Mouse (Mus musculus) MN1 (cell line): Measurements from ENCODE around the gene Otud4.

Source experiments
- DNase-seq: peaks from one replicate; pipeline ENCODE4 v3.0.0-alpha.2; 2016; ENCODE audit warnings: low spot score

Otud4 gene

DNA sequence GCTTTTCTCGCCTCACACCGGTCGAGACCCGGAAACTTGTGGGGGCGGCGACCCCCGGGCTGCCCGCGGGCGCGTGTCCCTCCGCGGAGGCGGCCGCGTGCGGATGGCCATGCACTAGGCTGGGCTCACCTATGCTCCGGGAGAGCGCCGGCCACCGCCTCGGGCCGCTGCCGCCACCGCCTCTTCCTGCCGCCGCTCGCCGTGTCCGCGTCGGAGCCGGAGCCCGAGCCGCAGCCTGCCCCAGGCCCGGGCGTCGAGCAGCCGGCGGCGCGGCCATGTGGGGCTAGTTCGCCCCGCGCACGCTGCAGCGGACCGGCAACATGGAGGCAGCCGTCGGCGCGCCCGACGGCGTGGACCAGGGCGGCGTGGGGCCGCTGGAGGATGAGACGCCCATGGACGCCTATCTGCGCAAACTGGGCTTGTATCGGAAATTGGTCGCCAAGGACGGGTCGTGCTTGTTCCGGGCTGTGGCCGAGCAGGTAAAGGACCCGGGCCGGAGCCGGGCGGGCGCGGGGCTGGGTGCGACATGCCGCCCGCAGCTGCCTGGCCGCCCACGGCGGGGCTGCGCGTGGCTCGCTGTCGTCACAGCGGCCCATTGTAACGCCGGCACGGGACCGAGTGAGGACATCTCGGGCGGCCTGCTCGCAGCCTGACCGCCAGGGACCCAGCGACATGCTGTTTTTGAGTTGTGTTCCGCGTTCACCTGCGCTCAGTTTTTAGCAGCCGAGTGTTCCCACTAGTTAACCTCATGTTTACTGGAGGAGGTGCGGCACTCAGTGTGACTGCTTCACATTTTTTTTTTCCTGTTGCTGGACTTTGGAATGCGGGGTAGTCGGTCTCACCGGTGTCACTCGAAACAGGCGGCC is at the start of gene Otud4:
Gene Otud4, plus strand, starts transcription at position 33 of the 866 bp plus-strand sequence.
- DNase-seq = peak; percentile 74

GRCm38 (mm10) chr8:79600962-79601361 is 38.5 kb upstream of the Otud4 start:
- no peak for DNase-seq

DNA sequence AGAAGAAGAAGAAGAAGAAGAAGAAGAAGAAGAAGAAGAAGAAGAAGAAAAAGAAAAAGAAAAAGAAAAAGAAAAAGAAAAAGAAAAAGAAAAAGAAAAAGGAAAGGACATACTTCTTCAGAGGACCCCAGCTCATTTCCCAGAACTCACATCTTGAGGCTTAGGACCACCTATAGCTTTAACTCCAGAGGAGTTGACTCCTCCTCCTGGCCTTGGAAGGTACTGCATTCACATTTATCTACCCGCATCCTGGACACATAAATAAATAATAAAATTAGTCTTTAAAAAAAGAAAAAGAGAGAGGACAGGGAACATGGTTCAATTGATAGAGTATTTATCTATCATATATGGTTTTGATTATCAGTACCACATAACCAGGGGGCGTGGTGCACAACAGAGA is 36.2 kb upstream of the Otud4 start:
- peak; percentile 34 for DNase-seq

DNA sequence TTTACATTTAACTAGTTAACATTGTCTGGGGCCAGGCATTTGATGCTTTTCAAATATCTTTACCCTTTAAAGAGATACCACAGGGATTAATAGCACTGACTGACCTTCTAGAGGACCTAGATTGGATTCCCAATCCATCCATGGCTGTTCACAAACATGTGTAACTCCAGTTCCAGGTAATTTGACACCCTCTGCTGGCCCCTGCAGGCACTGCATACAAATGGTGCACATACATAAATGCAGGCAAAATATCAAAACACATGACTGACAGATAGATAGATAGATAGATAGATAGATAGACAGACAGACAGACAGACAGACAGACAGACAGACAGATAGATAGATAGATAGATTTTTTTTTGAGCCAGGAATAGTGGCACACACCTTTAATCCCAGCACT is 33.2 kb upstream of the Otud4 start:
- DNase-seq = no peak

GRCm38 (mm10) chr8:79606751-79607300 is 32.6 kb upstream of the Otud4 start:
- DNase-seq = no peak

DNA sequence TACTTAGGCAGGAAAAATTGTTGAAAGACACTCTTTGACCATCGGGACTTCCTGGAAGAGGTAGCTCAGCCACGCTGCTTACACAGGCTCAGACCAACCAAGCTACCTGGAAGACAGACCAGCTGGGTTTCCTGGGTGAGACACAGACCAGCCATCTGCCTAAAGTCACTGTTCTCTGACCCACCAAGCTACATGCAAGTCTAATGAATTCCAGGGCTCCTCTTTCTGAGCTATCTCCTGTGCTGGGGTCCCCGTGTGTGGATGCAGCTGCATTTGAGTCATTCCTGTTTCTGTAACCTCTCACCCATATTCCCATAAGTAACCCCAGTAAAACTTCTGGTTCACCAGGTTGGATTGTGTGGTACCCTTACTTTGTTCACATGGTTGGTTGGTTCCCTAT is 30.7 kb upstream of the Otud4 start:
- no peak for DNase-seq

DNA sequence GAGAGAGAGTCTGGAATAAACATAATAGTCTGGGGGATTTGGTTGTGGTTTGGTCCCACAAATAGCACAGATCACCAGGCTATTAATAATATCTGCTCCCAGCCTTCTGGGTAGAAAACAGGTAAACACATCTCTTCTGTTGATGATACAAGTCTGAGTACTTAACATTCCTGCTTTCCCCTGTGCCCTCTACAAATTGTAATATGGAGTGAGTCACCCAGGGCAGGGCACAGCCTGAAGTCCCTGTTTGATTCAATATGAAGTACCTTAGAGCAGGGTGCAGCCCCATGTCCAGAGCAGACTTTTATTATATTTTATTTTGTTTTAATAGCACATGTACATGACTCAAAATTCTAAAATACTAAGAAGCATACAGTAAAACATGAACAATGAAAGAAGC is 29.1 kb upstream of the Otud4 start:
- no peak for DNase-seq

DNA sequence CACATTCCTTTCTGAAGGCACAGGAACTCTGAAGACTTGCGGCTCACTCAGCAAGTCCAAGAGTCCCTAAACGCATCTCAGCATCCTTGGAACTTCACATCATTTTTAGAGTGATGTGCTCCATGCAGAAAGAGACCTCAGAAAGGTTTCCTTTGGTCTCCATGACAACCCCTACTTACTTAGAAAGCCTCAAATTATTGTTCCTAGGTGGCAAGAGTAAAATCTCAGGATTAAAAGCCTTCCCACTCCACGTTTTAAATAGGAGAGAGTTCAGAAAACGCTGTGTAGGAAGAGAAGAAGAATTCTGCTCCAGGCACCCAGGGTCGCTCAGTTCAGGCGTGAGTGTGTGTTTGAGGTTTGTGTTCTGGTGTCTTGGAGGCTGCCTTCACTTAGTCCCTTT is 27.1 kb upstream of the Otud4 start:
- no peak for DNase-seq

- no peak for DNase-seq
Observed at GRCm38 (mm10) chr8:79612965-79613364, 26.5 kb upstream of the Otud4 start.

- DNase-seq = no peak
Observed at GRCm38 (mm10) chr8:79615741-79616350, 23.6 kb upstream of the Otud4 start.

DNA sequence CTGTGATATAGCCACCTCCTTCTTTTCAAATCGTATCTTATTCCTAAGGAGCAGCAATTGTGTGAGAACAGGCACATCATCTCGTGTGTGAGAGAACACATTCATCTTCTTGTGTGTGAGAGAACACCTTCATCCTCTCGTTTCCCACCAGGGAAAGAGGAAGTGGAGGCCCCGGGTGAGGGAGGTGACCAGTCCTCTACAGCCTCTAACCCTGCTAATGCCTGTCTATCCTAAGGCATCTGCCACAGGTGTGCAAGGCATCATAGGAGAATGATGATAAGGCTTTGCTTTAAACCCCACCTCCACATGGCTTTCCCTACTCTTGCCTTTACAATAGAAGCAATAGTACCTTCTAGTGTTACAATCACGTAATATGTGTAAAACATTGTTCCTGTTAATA is 20.5 kb upstream of the Otud4 start:
- DNase-seq = no peak

DNA sequence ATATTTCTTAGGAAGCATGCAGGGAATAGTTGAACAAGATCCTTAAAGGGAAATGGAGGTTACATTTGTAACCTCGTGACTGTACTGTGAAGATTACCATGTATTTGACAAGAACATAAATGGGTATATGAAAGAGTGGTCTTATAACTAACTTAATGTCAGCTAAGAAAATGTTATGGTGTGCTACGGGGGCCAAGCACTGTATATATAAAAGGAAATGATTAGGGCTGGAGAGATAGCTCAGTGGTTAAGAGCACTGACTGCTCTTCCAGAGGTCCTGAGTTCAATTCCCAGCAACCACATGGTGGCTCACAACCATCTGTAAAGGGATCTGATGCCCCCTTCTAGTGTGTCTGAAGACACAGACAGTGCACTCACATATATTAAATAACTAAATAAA is 20.1 kb upstream of the Otud4 start:
- no peak for DNase-seq

DNA sequence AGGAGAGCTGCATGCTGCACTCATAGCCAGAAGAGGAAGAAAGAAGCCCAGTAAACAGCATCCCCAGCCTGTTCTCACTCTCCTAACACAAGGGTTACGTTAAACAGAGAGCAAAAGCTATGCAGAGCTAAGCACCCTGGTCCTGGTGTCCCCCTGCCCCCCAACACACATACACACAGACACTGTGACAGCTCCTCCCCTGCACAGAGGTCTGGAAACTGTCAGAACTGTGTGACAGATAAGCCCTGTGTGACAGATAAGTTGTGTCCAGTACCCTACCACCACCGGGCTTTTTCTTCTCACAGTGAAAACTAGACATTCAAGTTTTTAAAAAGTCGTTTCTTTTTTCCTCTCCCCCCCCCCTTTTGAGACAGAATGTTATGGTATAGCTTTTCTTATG is 19.4 kb upstream of the Otud4 start:
- DNase-seq = no peak

- DNase-seq = no peak
Observed at GRCm38 (mm10) chr8:79620489-79621276, 18.7 kb upstream of the Otud4 start.

GRCm38 (mm10) chr8:79622346-79622745 is 17.1 kb upstream of the Otud4 start:
- DNase-seq = no peak

- no peak for DNase-seq
Observed at GRCm38 (mm10) chr8:79623351-79623750, 16.1 kb upstream of the Otud4 start.

- peak; percentile 31 for DNase-seq
Observed at GRCm38 (mm10) chr8:79624416-79624815, 15.0 kb upstream of the Otud4 start.

GRCm38 (mm10) chr8:79626213-79626612 is 13.2 kb upstream of the Otud4 start:
- DNase-seq = no peak

DNA sequence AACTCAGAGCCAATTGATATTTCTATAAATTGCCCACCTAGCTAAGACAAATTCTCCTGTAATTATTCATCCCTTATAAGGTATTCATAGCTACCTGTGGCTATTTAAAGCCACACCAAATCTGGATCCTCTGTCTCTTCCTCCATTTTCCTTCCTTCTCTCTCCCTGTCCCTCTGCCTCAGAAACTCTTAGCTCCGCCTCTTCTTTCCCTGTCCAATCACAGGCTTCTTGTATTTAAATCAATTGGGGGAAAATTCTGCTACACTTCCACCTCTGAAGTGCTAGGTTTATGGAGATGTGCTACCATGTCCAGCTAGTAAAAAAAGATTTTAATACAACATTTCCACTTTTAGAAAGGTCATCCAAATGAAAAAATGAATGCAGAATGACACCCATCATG is 3.9 kb upstream of the Otud4 start:
- no peak for DNase-seq

GRCm38 (mm10) chr8:79636151-79636550 is 3.3 kb upstream of the Otud4 start:
- no peak for DNase-seq

- no peak for DNase-seq
Observed at GRCm38 (mm10) chr8:79637237-79637636, 2.2 kb upstream of the Otud4 start.

DNA sequence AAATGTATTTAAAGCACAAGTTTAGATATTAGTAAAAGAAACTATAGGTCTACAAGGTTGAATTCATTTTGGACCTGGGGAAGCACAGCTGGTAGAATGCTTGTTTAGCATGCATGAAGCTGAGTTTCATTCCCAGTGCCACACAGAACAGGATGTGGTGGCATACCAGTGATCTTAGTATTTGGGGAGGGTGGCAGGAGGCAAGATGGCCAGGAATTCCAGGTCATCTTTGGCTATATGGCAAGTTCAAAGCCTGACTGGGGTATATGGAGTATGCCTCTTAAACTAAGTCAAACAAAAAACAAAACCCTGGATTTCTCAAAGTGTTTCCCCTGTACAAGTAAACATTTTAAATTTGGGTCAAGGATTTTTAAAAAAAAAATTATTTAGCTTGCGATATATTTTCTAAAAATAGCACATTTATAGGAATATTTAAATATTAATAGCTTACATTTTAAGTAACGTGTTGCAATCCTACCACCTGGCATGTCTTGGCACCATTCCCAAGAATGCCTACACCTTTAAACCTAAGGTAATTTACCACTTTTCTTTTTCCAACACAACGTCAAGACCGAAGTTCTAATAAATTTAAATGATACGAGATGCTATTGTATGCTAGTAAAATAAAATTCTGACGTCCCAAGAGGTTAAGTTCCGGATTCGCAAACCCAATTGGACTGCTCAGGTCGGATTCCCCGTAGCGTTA is 1.3 kb upstream of the Otud4 start:
- no peak for DNase-seq
